Mouse (Mus musculus): Measurements from ENCODE around the gene Cerkl. TPM values are rescaled to one million over a fixed set of nuclear protein-coding genes. Genes with fewer than 3 reads are reported as not detected.

The Cerkl gene
- total RNA-seq (2014; rRNA removed) (0.11 and 0.47 TPM in 2 replicates), polyA plus RNA-seq (2015; fragmentation: Nextera tagmentation; extraction: Ambion mirVana) (0.72 and 1.5 TPM in 2 replicates)

GRCm38 (mm10) chr2:79456575-79457349 lies at the start of gene Cerkl, which contains the start of gene Neurod1:
Cerkl (minus strand) TSS chr2:79456785.
Neurod1 (minus strand) TSS chr2:79456751.
- 0 out of 2 replicates have a peak within 1 kb of the TSS, but pooled peaks have one; percentile 14 for H3K9ac ChIP-seq (replicated peaks; ENCODE audit: low read length, poor library complexity, severe bottlenecking)
- ATAC-seq (ENCODE audit: low FRiP score) (peak; percentile 83), DNase-seq (ENCODE audit: low spot score) (peak; percentile 91)
- WGBS: under 1% methylated on average over 42 of the region's 42 CpGs
- no peaks in the 10 kb centered on the region for H3K36me3 ChIP-seq (ENCODE audit: insufficient read depth, low read length)
- no peak within 1 kb of the TSS for H3K27ac ChIP-seq (ENCODE audit: low read depth, low read length)
- H3K9me3 ChIP-seq (ENCODE audit: low read length): no peaks in the 10 kb centered on the region
- peak within 1 kb of the TSS; percentile 36 for H3K4me3 ChIP-seq (ENCODE audit: low read depth, low read length)
- H3K27me3 ChIP-seq (ENCODE audit: insufficient read depth, low read length): peaks cover 22% of the 10 kb centered on the region
- H3K4me1 ChIP-seq (ENCODE audit: insufficient read depth, low read length): peaks cover 5% of the 10 kb centered on the region
- peak within 1 kb of the TSS; percentile 51 for H3K4me2 ChIP-seq (ENCODE audit: low read depth, low read length, poor library complexity, severe bottlenecking)
- no peak for TF ChIP-seq CTCF (IDR thresholded peaks at IDR 0.05)

- no peaks in the 10 kb centered on the region for H3K4me1 ChIP-seq (ENCODE audit: insufficient read depth, low read length)
- ATAC-seq (ENCODE audit: low FRiP score): peak; percentile 71; the same call in 1 of the 2 replicates
Measured at GRCm38 (mm10) chr2:79498990-79499755, 42.6 kb upstream of the Cerkl start.

GRCm38 (mm10) chr2:79485127-79485526 lies 28.5 kb upstream of the Cerkl start:
- Histone ChIP-seq H3K4me3 (ENCODE audit: low read depth, low read length) (no peak overlapping the region), H3K36me3 (ENCODE audit: insufficient read depth, low read length) (no peaks in the 10 kb centered on the region), H3K9ac (replicated peaks; ENCODE audit: low read length, poor library complexity, severe bottlenecking) (no peak overlapping the region), H3K4me1 (ENCODE audit: insufficient read depth, low read length) (no peaks in the 10 kb centered on the region), H3K27ac (ENCODE audit: low read depth, low read length) (no peak overlapping the region), H3K27me3 (ENCODE audit: insufficient read depth, low read length) (no peaks in the 10 kb centered on the region), H3K4me2 (ENCODE audit: low read depth, low read length, poor library complexity, severe bottlenecking) (no peak overlapping the region), H3K9me3 (ENCODE audit: low read length) (no peaks in the 10 kb centered on the region)
- 66% methylated on average over 3 of the region's 3 CpGs for WGBS
- no peak for ATAC-seq (ENCODE audit: low FRiP score)
- no peak for TF ChIP-seq CTCF (IDR thresholded peaks at IDR 0.05)
- no peak for DNase-seq (ENCODE audit: low spot score)

More at GRCm38 (mm10) chr2:79498990-79499755, 42.6 kb upstream of the Cerkl start:
- DNase-seq (ENCODE audit: low spot score): peak; percentile 95
- Histone ChIP-seq H3K9ac (replicated peaks; ENCODE audit: low read length, poor library complexity, severe bottlenecking) (no peak overlapping the region), H3K4me3 (ENCODE audit: low read depth, low read length) (no peak overlapping the region), H3K27ac (ENCODE audit: low read depth, low read length) (no peak overlapping the region), H3K27me3 (ENCODE audit: insufficient read depth, low read length) (no peaks in the 10 kb centered on the region), H3K9me3 (ENCODE audit: low read length) (no peaks in the 10 kb centered on the region), H3K4me2 (ENCODE audit: low read depth, low read length, poor library complexity, severe bottlenecking) (no peak overlapping the region), H3K36me3 (ENCODE audit: insufficient read depth, low read length) (no peaks in the 10 kb centered on the region)
- WGBS: 21% methylated on average over 10 of the region's 10 CpGs
- peak; percentile 95 for TF ChIP-seq CTCF (IDR thresholded peaks at IDR 0.05)

GRCm38 (mm10) chr2:79482511-79482910 lies 25.9 kb upstream of the Cerkl start:
- no peak overlapping the region for H3K4me2 ChIP-seq (ENCODE audit: low read depth, low read length, poor library complexity, severe bottlenecking)
- 97% methylated on average over 2 of the region's 2 CpGs for WGBS
- no peaks in the 10 kb centered on the region for H3K27me3 ChIP-seq (ENCODE audit: insufficient read depth, low read length)
- no peaks in the 10 kb centered on the region for H3K9me3 ChIP-seq (ENCODE audit: low read length)
- H3K9ac ChIP-seq (replicated peaks; ENCODE audit: low read length, poor library complexity, severe bottlenecking): no peak overlapping the region
- DNase-seq (ENCODE audit: low spot score) (no peak), ATAC-seq (ENCODE audit: low FRiP score) (no peak)
- no peak overlapping the region for H3K27ac ChIP-seq (ENCODE audit: low read depth, low read length)
- H3K4me3 ChIP-seq (ENCODE audit: low read depth, low read length): no peak overlapping the region
- no peaks in the 10 kb centered on the region for H3K4me1 ChIP-seq (ENCODE audit: insufficient read depth, low read length)
- no peak for TF ChIP-seq CTCF (IDR thresholded peaks at IDR 0.05)
- H3K36me3 ChIP-seq (ENCODE audit: insufficient read depth, low read length): no peaks in the 10 kb centered on the region

- WGBS: 84% methylated on average over 4 of the region's 4 CpGs
- ATAC-seq (ENCODE audit: low FRiP score) (no peak), DNase-seq (ENCODE audit: low spot score) (no peak)
- peaks cover 13% of the 10 kb centered on the region for H3K27me3 ChIP-seq (ENCODE audit: insufficient read depth, low read length)
- H3K4me3 ChIP-seq (ENCODE audit: low read depth, low read length): no peak overlapping the region
- TF ChIP-seq CTCF (IDR thresholded peaks at IDR 0.05): no peak
- no peaks in the 10 kb centered on the region for H3K9me3 ChIP-seq (ENCODE audit: low read length)
- no peak overlapping the region for H3K27ac ChIP-seq (ENCODE audit: low read depth, low read length)
- H3K36me3 ChIP-seq (ENCODE audit: insufficient read depth, low read length): no peaks in the 10 kb centered on the region
- H3K4me2 ChIP-seq (ENCODE audit: low read depth, low read length, poor library complexity, severe bottlenecking): no peak overlapping the region
- H3K4me1 ChIP-seq (ENCODE audit: insufficient read depth, low read length): peaks cover 5% of the 10 kb centered on the region
- no peak overlapping the region for H3K9ac ChIP-seq (replicated peaks; ENCODE audit: low read length, poor library complexity, severe bottlenecking)
Measured at GRCm38 (mm10) chr2:79462411-79462810, 5.8 kb upstream of the Cerkl start.
